Mouse (Mus musculus): ENCODE data around the gene BC051665. TPM values are rescaled to one million over a fixed set of nuclear protein-coding genes. Genes with fewer than 3 reads are reported as not detected.

The BC051665 gene
- polyA plus RNA-seq, 1 experiment from 2014 or later, result not detected

DNA sequence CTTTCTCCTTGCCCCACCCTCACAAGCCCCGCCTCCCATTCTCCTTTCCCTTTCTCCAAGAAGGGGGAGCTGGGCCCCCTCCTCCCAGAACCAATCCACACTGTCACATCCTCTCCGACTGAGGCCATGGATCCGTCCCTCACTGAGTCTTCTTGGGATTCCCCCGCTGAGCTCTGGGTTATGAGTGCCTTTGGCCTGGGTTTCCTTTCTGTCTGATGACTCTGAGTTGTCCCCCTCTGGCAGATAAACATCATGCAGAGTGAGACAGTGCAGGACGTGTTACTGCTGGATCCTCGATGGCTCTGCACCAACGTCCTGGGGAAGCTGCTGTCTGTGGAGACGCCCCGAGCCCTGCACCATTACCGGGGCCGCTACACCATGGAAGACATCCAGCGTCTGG is 25.8 kb downstream of the BC051665 start:
- Histone ChIP-seq H3K4me1 (no peaks in the 10 kb centered on the region), H3K36me3 (peaks cover 27% of the 10 kb centered on the region), H3K27ac (replicated peaks) (no peak overlapping the region), H3K4me3 (replicated peaks) (no peak overlapping the region), H3K9ac (no peak overlapping the region), H3K9me3 (replicated peaks) (no peaks in the 10 kb centered on the region), H3K4me2 (replicated peaks) (no peak overlapping the region), H3K27me3 (no peaks in the 10 kb centered on the region)
- 90% methylated on average over 12 of the region's 12 CpGs for whole genome bisulfite sequencing
- ATAC-seq (ENCODE audit: insufficient number of reproducible peaks, low FRiP score, low TSS enrichment, low read depth), result no peak

DNA sequence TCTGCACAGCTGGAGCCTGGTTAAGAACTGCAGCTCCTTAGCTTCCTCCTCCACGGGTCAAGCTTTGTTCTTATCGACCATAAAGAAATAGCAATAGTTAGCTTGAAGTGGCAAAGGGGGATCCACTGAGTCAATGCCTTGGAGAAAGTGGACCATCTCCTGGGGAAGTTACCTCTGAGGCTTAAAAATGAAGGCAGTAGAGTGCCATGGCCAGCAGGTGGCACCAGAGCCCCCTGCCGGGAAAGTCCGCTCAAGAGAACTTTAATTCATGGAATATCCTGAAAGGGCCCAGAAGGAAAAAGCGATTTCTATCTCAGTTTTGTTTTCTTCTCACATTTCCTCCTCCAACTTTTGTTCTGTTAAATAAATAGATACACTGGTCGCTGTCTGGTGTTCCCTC is 27.0 kb downstream of the BC051665 start:
- Histone ChIP-seq H3K9ac (no peak overlapping the region), H3K36me3 (peaks cover 27% of the 10 kb centered on the region), H3K27ac (replicated peaks) (no peak overlapping the region), H3K4me2 (replicated peaks) (no peak overlapping the region), H3K27me3 (no peaks in the 10 kb centered on the region), H3K4me3 (replicated peaks) (no peak overlapping the region), H3K9me3 (replicated peaks) (no peaks in the 10 kb centered on the region), H3K4me1 (no peaks in the 10 kb centered on the region)
- no peak for ATAC-seq (ENCODE audit: insufficient number of reproducible peaks, low FRiP score, low TSS enrichment, low read depth)
- 28% methylated on average over 6 of the region's 6 CpGs for WGBS

DNA sequence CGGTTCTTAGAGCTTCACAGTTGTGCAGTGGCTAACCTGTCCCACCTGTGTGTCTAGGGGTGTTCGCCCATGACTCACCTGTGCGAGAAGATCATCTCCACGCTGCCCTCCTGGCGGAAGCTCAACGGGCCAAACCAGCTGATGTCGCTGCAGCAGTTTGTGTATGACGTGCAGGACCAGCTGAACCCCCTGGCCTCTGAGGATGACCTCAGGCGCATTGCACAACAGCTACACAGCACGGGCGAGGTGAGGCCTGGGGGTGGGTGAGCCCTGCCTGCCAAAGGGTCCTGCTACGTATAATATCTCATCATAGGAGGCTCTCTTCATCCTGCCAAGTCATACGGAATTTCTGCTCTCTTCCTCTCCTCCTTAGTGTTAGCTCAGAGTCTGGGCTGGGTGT is 28.9 kb downstream of the BC051665 start:
- H3K4me1 ChIP-seq, result no peaks in the 10 kb centered on the region
- no peak overlapping the region for H3K4me3 ChIP-seq (replicated peaks)
- no peak for ATAC-seq (ENCODE audit: insufficient number of reproducible peaks, low FRiP score, low TSS enrichment, low read depth)
- no peaks in the 10 kb centered on the region for H3K27me3 ChIP-seq
- WGBS, result 78% methylated on average over 13 of the region's 13 CpGs
- no peak overlapping the region for H3K4me2 ChIP-seq (replicated peaks)
- no peak overlapping the region for H3K9ac ChIP-seq
- no peak overlapping the region for H3K27ac ChIP-seq (replicated peaks)
- no peaks in the 10 kb centered on the region for H3K9me3 ChIP-seq (replicated peaks)
- peaks cover 36% of the 10 kb centered on the region for H3K36me3 ChIP-seq

- H3K9me3 ChIP-seq (replicated peaks), result no peaks in the 10 kb centered on the region
- no peak overlapping the region for H3K4me3 ChIP-seq (replicated peaks)
- no peak overlapping the region for H3K4me2 ChIP-seq (replicated peaks)
- H3K27ac ChIP-seq (replicated peaks), result no peak overlapping the region
- no peak for ATAC-seq (ENCODE audit: insufficient number of reproducible peaks, low FRiP score, low TSS enrichment, low read depth)
- H3K4me1 ChIP-seq, result no peaks in the 10 kb centered on the region
- no peak overlapping the region for H3K9ac ChIP-seq
- no peaks in the 10 kb centered on the region for H3K27me3 ChIP-seq
- WGBS, result 79% methylated on average over 2 of the region's 2 CpGs
- H3K36me3 ChIP-seq, result peaks cover 37% of the 10 kb centered on the region
Measured at GRCm38 (mm10) chr13:60755251-60755650, 30.9 kb downstream of the BC051665 start.

DNA sequence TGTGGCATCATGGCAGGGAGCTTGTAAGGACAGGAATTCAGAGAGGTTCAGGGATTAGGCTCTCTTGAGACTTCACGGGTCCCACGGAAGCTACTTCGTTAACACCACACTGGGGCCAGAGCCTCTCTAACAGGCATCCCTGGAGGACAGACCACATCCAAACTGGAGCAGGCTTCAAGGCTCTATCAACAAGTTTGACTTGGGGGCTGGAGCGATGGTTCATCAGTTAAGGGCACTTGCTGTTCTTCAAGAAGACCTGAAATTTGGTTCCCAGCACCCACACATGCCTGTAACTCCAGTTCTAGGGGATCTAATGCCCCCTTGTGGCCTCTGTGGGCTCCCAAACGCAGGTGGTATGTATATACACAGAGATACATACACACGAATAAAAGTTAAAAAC is 32.9 kb downstream of the BC051665 start:
- H3K4me1 ChIP-seq, result no peaks in the 10 kb centered on the region
- H3K4me2 ChIP-seq (replicated peaks), result no peak overlapping the region
- H3K27ac ChIP-seq (replicated peaks), result no peak overlapping the region
- H3K9ac ChIP-seq, result no peak overlapping the region
- 92% methylated on average over 6 of the region's 6 CpGs for WGBS
- H3K27me3 ChIP-seq, result no peaks in the 10 kb centered on the region
- no peak overlapping the region for H3K4me3 ChIP-seq (replicated peaks)
- ATAC-seq (ENCODE audit: insufficient number of reproducible peaks, low FRiP score, low TSS enrichment, low read depth), result no peak
- H3K9me3 ChIP-seq (replicated peaks), result no peaks in the 10 kb centered on the region
- H3K36me3 ChIP-seq, result peaks cover 54% of the 10 kb centered on the region

DNA sequence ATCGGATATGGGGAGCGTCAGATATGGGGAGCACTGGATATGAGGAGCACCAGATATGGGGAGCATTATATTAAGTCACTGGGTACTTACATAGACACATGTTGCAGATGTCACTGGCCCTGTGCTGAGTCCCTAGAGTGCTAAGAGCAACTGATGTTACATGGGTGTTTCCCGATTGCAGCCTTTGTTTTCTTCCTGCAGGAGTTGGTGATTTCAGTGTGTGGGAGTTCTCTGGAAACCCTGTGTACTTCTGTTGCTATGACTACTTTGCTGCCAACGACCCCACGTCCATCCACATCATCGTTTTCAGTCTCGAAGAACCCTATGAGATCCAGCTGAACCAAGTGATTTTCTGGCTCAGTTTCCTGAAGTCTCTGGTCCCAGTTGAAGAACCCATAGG is 35.2 kb downstream of the BC051665 start:
- Histone ChIP-seq H3K4me2 (replicated peaks) (no peak overlapping the region), H3K9me3 (replicated peaks) (no peaks in the 10 kb centered on the region), H3K9ac (no peak overlapping the region), H3K4me3 (replicated peaks) (no peak overlapping the region), H3K27me3 (no peaks in the 10 kb centered on the region), H3K36me3 (peaks cover 53% of the 10 kb centered on the region), H3K27ac (replicated peaks) (no peak overlapping the region), H3K4me1 (no peaks in the 10 kb centered on the region)
- 93% methylated on average over 7 of the region's 7 CpGs for WGBS
- ATAC-seq (ENCODE audit: insufficient number of reproducible peaks, low FRiP score, low TSS enrichment, low read depth), result no peak

- peaks cover 52% of the 10 kb centered on the region for H3K36me3 ChIP-seq
- no peak for ATAC-seq (ENCODE audit: insufficient number of reproducible peaks, low FRiP score, low TSS enrichment, low read depth)
- no peaks in the 10 kb centered on the region for H3K4me1 ChIP-seq
- no peak overlapping the region for H3K4me2 ChIP-seq (replicated peaks)
- H3K9ac ChIP-seq, result no peak overlapping the region
- H3K27ac ChIP-seq (replicated peaks), result no peak overlapping the region
- H3K9me3 ChIP-seq (replicated peaks), result no peaks in the 10 kb centered on the region
- H3K4me3 ChIP-seq (replicated peaks), result no peak overlapping the region
- no peaks in the 10 kb centered on the region for H3K27me3 ChIP-seq
- WGBS, result 90% methylated on average over 2 of the region's 2 CpGs
Measured at GRCm38 (mm10) chr13:60748556-60748955, 37.6 kb downstream of the BC051665 start.

DNA sequence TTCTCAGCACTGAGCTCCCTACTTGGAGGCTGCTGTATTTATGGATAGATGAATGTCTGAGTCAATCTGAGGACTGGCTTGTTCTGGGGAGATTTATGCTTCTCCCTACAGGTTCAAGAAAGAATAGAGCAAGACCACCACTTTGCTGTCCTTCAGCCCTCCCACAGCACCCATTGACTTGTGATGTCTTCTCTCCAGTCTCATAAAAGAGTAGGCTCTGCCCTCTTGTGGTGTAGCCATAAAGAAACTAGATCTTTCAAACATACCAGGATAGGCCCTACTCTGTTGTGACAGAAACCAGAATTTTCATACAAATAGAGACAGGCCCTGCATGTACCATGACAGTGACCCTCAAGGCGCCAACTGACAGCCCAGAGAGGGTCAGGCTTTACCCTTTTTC is 39.0 kb downstream of the BC051665 start:
- Histone ChIP-seq H3K27me3 (no peaks in the 10 kb centered on the region), H3K9ac (no peak overlapping the region), H3K4me3 (replicated peaks) (no peak overlapping the region), H3K4me2 (replicated peaks) (no peak overlapping the region), H3K36me3 (peaks cover 39% of the 10 kb centered on the region), H3K4me1 (no peaks in the 10 kb centered on the region), H3K27ac (replicated peaks) (no peak overlapping the region), H3K9me3 (replicated peaks) (no peaks in the 10 kb centered on the region)
- 85% methylated on average over 1 of the region's 1 CpGs for WGBS
- no peak for ATAC-seq (ENCODE audit: insufficient number of reproducible peaks, low FRiP score, low TSS enrichment, low read depth)

DNA sequence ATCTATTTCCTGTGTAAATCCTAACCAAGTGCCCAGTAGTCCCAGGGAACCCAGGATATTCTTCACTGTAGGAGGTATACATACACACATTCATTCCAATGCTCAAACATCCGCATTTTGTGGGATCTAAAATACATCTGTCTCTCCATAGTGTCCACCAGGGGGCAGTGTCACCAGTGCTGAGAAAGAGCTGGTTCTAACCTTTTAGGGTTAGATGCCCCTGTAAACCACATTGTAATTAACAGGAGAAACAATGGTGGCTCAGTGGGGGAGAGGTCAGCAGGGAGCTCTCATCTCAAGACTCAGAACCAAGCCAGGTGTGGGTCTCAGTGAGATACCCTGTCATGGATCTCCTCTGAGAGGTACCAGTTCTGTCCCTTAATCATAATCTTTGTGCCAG is 39.9 kb downstream of the BC051665 start:
- Histone ChIP-seq H3K4me2 (replicated peaks) (no peak overlapping the region), H3K4me3 (replicated peaks) (no peak overlapping the region), H3K27ac (replicated peaks) (no peak overlapping the region), H3K9me3 (replicated peaks) (no peaks in the 10 kb centered on the region), H3K36me3 (peaks cover 36% of the 10 kb centered on the region), H3K4me1 (no peaks in the 10 kb centered on the region), H3K9ac (no peak overlapping the region), H3K27me3 (no peaks in the 10 kb centered on the region)
- no peak for ATAC-seq (ENCODE audit: insufficient number of reproducible peaks, low FRiP score, low TSS enrichment, low read depth)
- WGBS, result 47% methylated on average over 1 of the region's 1 CpGs

DNA sequence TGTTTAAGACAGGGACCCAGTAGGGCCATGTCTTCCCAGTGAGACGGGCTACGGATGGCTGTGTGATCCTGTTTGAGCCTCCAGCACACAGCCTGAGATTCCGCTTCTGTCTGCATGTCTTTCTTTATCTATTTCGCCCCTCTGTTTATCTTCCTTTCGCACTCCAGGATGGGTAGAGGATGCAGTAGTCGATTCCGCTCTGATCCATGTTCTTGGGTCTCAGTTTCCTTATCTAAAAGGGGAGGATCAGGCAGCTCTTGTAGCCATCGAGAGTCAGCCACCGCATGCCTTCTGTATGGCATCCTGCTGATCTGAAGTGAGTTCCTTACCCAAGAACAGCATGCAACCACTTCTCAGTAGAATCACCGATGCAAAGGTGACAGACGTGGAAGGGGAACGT is 40.8 kb downstream of the BC051665 start:
- Histone ChIP-seq H3K4me1 (no peaks in the 10 kb centered on the region), H3K4me2 (replicated peaks) (no peak overlapping the region), H3K36me3 (peaks cover 28% of the 10 kb centered on the region), H3K9me3 (replicated peaks) (no peaks in the 10 kb centered on the region), H3K27me3 (no peaks in the 10 kb centered on the region), H3K27ac (replicated peaks) (no peak overlapping the region), H3K4me3 (replicated peaks) (no peak overlapping the region), H3K9ac (no peak overlapping the region)
- WGBS, result 89% methylated on average over 12 of the region's 12 CpGs
- ATAC-seq (ENCODE audit: insufficient number of reproducible peaks, low FRiP score, low TSS enrichment, low read depth), result no peak

- no peak overlapping the region for H3K4me3 ChIP-seq (replicated peaks)
- H3K27ac ChIP-seq (replicated peaks), result no peak overlapping the region
- no peaks in the 10 kb centered on the region for H3K4me1 ChIP-seq
- no peak overlapping the region for H3K4me2 ChIP-seq (replicated peaks)
- H3K36me3 ChIP-seq, result peaks cover 30% of the 10 kb centered on the region
- H3K27me3 ChIP-seq, result no peaks in the 10 kb centered on the region
- ATAC-seq (ENCODE audit: insufficient number of reproducible peaks, low FRiP score, low TSS enrichment, low read depth), result no peak
- WGBS, result 95% methylated on average over 3 of the region's 3 CpGs
- no peak overlapping the region for H3K9ac ChIP-seq
- no peaks in the 10 kb centered on the region for H3K9me3 ChIP-seq (replicated peaks)
Measured at GRCm38 (mm10) chr13:60744736-60745135, 41.4 kb downstream of the BC051665 start.

GRCm38 (mm10) chr13:60744078-60744460 is 42.1 kb downstream of the BC051665 start:
- no peak overlapping the region for H3K4me3 ChIP-seq (replicated peaks)
- no peaks in the 10 kb centered on the region for H3K27me3 ChIP-seq
- H3K4me2 ChIP-seq (replicated peaks), result no peak overlapping the region
- 27% methylated on average over 7 of the region's 7 CpGs for WGBS
- no peak overlapping the region for H3K27ac ChIP-seq (replicated peaks)
- no peaks in the 10 kb centered on the region for H3K9me3 ChIP-seq (replicated peaks)
- peaks cover 27% of the 10 kb centered on the region for H3K36me3 ChIP-seq
- H3K4me1 ChIP-seq, result no peaks in the 10 kb centered on the region
- no peak overlapping the region for H3K9ac ChIP-seq
- no peak for ATAC-seq (ENCODE audit: insufficient number of reproducible peaks, low FRiP score, low TSS enrichment, low read depth)

Measured in embryonic facial prominence, embryonic 15.5 days (tissue).